Mouse (Mus musculus) hindbrain, embryonic 14.5 days (tissue): Measurements from ENCODE around the gene Card14. TPM values are rescaled to one million over a fixed set of nuclear protein-coding genes. Genes with fewer than 3 reads are reported as not detected.
"Not testable (repeated sequence)": the region's sequence is repeated elsewhere in the genome, so short reads cannot be mapped to it uniquely, and the experiment has no call there.

Experiments used
- ATAC-seq: fragments of 200-750 bp; cut with Nextera tagmentation; 2 replicates; pipeline ENCODE4 v1.8.0; 2017; ENCODE audit warnings: moderate number of reproducible peaks, mild to moderate bottlenecking, moderate TSS enrichment, moderate library complexity; ENCODE audit not compliant: low FRiP score
- DNase-seq: peaks from one replicate; pipeline ENCODE4 v3.0.0-alpha.2; 2015; ENCODE audit warnings: low spot score
- H3K27ac ChIP-seq: fragments of 300-500 bp; sonication (generic); 2 replicates; pipeline ENCODE4 v1.5.1; 2014; ENCODE audit warnings: mild to moderate bottlenecking, moderate library complexity
- H3K27me3 ChIP-seq: fragments of 300-500 bp; sonication (generic); 2 replicates; pipeline ENCODE4 v1.6.1; 2014; ENCODE audit warnings: mild to moderate bottlenecking, low read length, mixed read lengths; ENCODE audit not compliant: control insufficient read depth, insufficient read depth
- H3K36me3 ChIP-seq: fragments of 300-500 bp; sonication (generic); replicated peaks from 2 replicates; pipeline ENCODE4 v1.6.1; 2014; ENCODE audit not compliant: control insufficient read depth, insufficient read depth
- H3K4me1 ChIP-seq: fragments of 300-500 bp; sonication (generic); replicated peaks from 2 replicates; pipeline ENCODE4 v1.6.1; 2014; ENCODE audit warnings: antibody characterized with exemption, low read length, mixed read lengths; ENCODE audit not compliant: control insufficient read depth, insufficient read depth
- H3K4me2 ChIP-seq: fragments of 300-500 bp; sonication (generic); replicated peaks from 2 replicates; pipeline ENCODE4 v1.6.1; 2014; ENCODE audit warnings: mild to moderate bottlenecking, moderate library complexity
- H3K4me3 ChIP-seq: fragments of 300-500 bp; sonication (generic); replicated peaks from 2 replicates; pipeline ENCODE4 v1.5.1; 2014; ENCODE audit warnings: mild to moderate bottlenecking, low read length
- H3K9ac ChIP-seq: fragments of 300-500 bp; sonication (generic); 2 replicates; pipeline ENCODE4 v1.6.1; 2014
- H3K9me3 ChIP-seq: fragments of 300-500 bp; sonication (generic); 2 replicates; pipeline ENCODE4 v1.6.1; 2016; ENCODE audit warnings: low read length; ENCODE audit not compliant: control insufficient read depth
- WGBS: fragments of 180-500 bp; shearing (Covaris S2); extraction: QIAGEN DNeasy Blood & Tissue Kit; methylation state at CpG from one replicate; pipeline ENCODE4 v1.1.7; 2014; 5-methylcytosine and 5-hydroxymethylcytosine counted together
- polyA plus RNA-seq: library from polyadenylated mRNA; unstranded; fragments of >200 nt; fragmentation: Nextera tagmentation; extraction: Ambion mirVana; gene quantifications from 2 replicates; pipeline ENCODE4 v1.2.1, GENCODE M21; 2014

The Card14 gene
- polyA plus RNA-seq, 1 experiment from 2014 or later = 0.16 TPM

- no peaks in the 10 kb centered on the region for H3K9me3 ChIP-seq
- no peak overlapping the region for H3K4me2 ChIP-seq
- DNase-seq (no peak), ATAC-seq (no peak)
- H3K36me3 ChIP-seq = no peaks in the 10 kb centered on the region
- H3K27me3 ChIP-seq = no peaks in the 10 kb centered on the region
- no peak overlapping the region for H3K27ac ChIP-seq
- 86% methylated on average over 6 of the region's 6 CpGs for WGBS
- no peak overlapping the region for H3K4me3 ChIP-seq
- no peaks in the 10 kb centered on the region for H3K4me1 ChIP-seq
- no peak overlapping the region for H3K9ac ChIP-seq
Observed at GRCm38 (mm10) chr11:119375425-119375824, 67.9 kb downstream of the Card14 start.

GRCm38 (mm10) chr11:119377326-119377725 is 69.8 kb downstream of the Card14 start:
- ATAC-seq (no peak), DNase-seq (no peak)
- Histone ChIP-seq H3K4me2 (no peak overlapping the region), H3K9me3 (no peaks in the 10 kb centered on the region), H3K4me1 (no peaks in the 10 kb centered on the region), H3K27ac (no peak overlapping the region), H3K36me3 (no peaks in the 10 kb centered on the region), H3K9ac (no peak overlapping the region), H3K4me3 (no peak overlapping the region), H3K27me3 (no peaks in the 10 kb centered on the region)
- 96% methylated on average over 11 of the region's 11 CpGs for WGBS

GRCm38 (mm10) chr11:119378551-119378950 is 71.0 kb downstream of the Card14 start:
- H3K4me3 ChIP-seq = no peak overlapping the region
- H3K27ac ChIP-seq = no peak overlapping the region
- H3K36me3 ChIP-seq = no peaks in the 10 kb centered on the region
- no peak overlapping the region for H3K9ac ChIP-seq
- 97% methylated on average over 1 of the region's 1 CpGs for WGBS
- no peaks in the 10 kb centered on the region for H3K9me3 ChIP-seq
- no peaks in the 10 kb centered on the region for H3K4me1 ChIP-seq
- ATAC-seq = no peak
- no peak for DNase-seq
- H3K27me3 ChIP-seq = no peaks in the 10 kb centered on the region
- no peak overlapping the region for H3K4me2 ChIP-seq

GRCm38 (mm10) chr11:119381631-119382337 is 74.2 kb downstream of the Card14 start:
- Histone ChIP-seq H3K9me3 (no peaks in the 10 kb centered on the region), H3K27ac (no peak overlapping the region), H3K4me3 (no peak overlapping the region), H3K27me3 (no peaks in the 10 kb centered on the region), H3K4me1 (no peaks in the 10 kb centered on the region), H3K9ac (no peak overlapping the region), H3K4me2 (no peak overlapping the region), H3K36me3 (no peaks in the 10 kb centered on the region)
- DNase-seq = no peak
- 91% methylated on average over 9 of the region's 9 CpGs for WGBS
- no peak for ATAC-seq

- Histone ChIP-seq H3K4me1 (no peaks in the 10 kb centered on the region), H3K36me3 (no peaks in the 10 kb centered on the region), H3K4me2 (no peak overlapping the region), H3K27ac (no peak overlapping the region), H3K27me3 (no peaks in the 10 kb centered on the region), H3K9me3 (no peaks in the 10 kb centered on the region), H3K9ac (no peak overlapping the region), H3K4me3 (no peak overlapping the region)
- WGBS = 82% methylated on average over 6 of the region's 6 CpGs
- no peak for DNase-seq
- no peak for ATAC-seq
Observed at GRCm38 (mm10) chr11:119382338-119382850, 74.8 kb downstream of the Card14 start.

GRCm38 (mm10) chr11:119384904-119385303 is 77.3 kb downstream of the Card14 start:
- 81% methylated on average over 4 of the region's 4 CpGs for WGBS
- no peaks in the 10 kb centered on the region for H3K36me3 ChIP-seq
- no peak overlapping the region for H3K27ac ChIP-seq
- ATAC-seq (no peak), DNase-seq (no peak)
- no peak overlapping the region for H3K4me2 ChIP-seq
- H3K4me3 ChIP-seq = no peak overlapping the region
- peaks cover 22% of the 10 kb centered on the region for H3K27me3 ChIP-seq
- H3K4me1 ChIP-seq = peaks cover 6% of the 10 kb centered on the region; the same call in 1 of the 2 replicates
- H3K9me3 ChIP-seq = no peaks in the 10 kb centered on the region
- H3K9ac ChIP-seq = no peak overlapping the region

- Histone ChIP-seq H3K4me1 (peaks cover 9% of the 10 kb centered on the region; the same call in 1 of the 2 replicates), H3K4me2 (no peak overlapping the region), H3K9me3 (no peaks in the 10 kb centered on the region), H3K27me3 (peaks cover 36% of the 10 kb centered on the region), H3K27ac (no peak overlapping the region), H3K4me3 (no peak overlapping the region), H3K36me3 (no peaks in the 10 kb centered on the region), H3K9ac (no peak overlapping the region)
- ATAC-seq = no peak
- 96% methylated on average over 5 of the region's 5 CpGs for WGBS
- no peak for DNase-seq
Observed at GRCm38 (mm10) chr11:119386306-119386705, 78.7 kb downstream of the Card14 start.

- not testable (repeated sequence) for DNase-seq, H3K9me3 ChIP-seq, H3K4me2 ChIP-seq, ATAC-seq, H3K36me3 ChIP-seq, H3K27ac ChIP-seq, H3K4me1 ChIP-seq, H3K9ac ChIP-seq, H3K4me3 ChIP-seq
- 41% methylated on average over 3 of the region's 3 CpGs for WGBS
- H3K27me3 ChIP-seq = peaks cover 46% of the 10 kb centered on the region
Observed at GRCm38 (mm10) chr11:119387273-119387672, 79.7 kb downstream of the Card14 start.

- ATAC-seq = no peak; the same call in 1 of the 2 replicates
- no peak overlapping the region for H3K27ac ChIP-seq
Observed at GRCm38 (mm10) chr11:119389851-119390270, 82.3 kb downstream of the Card14 start.

More at GRCm38 (mm10) chr11:119389851-119390270, 82.3 kb downstream of the Card14 start:
- Histone ChIP-seq H3K4me1 (peaks cover 9% of the 10 kb centered on the region; the same call in 1 of the 2 replicates), H3K4me2 (peak overlapping the region; percentile 94), H3K9ac (peak overlapping the region; percentile 60), H3K4me3 (peak overlapping the region; percentile 45), H3K27me3 (peaks cover 72% of the 10 kb centered on the region), H3K36me3 (no peaks in the 10 kb centered on the region), H3K9me3 (no peaks in the 10 kb centered on the region)
- under 1% methylated on average over 35 of the region's 35 CpGs for WGBS
- DNase-seq = peak; percentile 61
